Mouse (Mus musculus) CH12.LX (cell line): ENCODE results near the gene Dcaf10. TPM values are rescaled to one million over a fixed set of nuclear protein-coding genes. Genes with fewer than 3 reads are reported as not detected.

Experiments used
- DNase-seq: peaks from one replicate; pipeline ENCODE4 v3.0.0-alpha.2; 2013; ENCODE audit errors: extremely low read depth
- H3K27ac ChIP-seq: 2 replicates; pipeline ENCODE4 v1.5.1; 2012; ENCODE audit warnings: low read depth, mild to moderate bottlenecking, control low read depth, moderate library complexity; ENCODE audit not compliant: insufficient read depth
- H3K27me3 ChIP-seq: replicated peaks from 2 replicates; pipeline ENCODE3; 2012; ENCODE audit warnings: inconsistent platforms
- H3K36me3 ChIP-seq, 2 experiments: replicated peaks in 1 of 2; 2 replicates each; pipeline versions ENCODE3 to v1.6.1; 2012; ENCODE audit warnings: inconsistent platforms in 1 of 2, low read length in 1 of 2, mild to moderate bottlenecking in 1 of 2, mixed read lengths in 1 of 2, moderate library complexity in 1 of 2; ENCODE audit not compliant: control insufficient read depth in 1 of 2, insufficient read depth in 1 of 2
- H3K4me1 ChIP-seq, 2 experiments: 2 replicates each; pipeline ENCODE4 v1.6.1; 2012; ENCODE audit warnings: inconsistent platforms in 1 of 2, moderate library complexity in 1 of 2; ENCODE audit not compliant: insufficient read depth in 2 of 2, control insufficient read depth in 1 of 2
- H3K4me2 ChIP-seq: 2 replicates; pipeline ENCODE4 v1.6.1; 2012; ENCODE audit warnings: low read depth, mild to moderate bottlenecking, control low read depth; ENCODE audit not compliant: poor library complexity, insufficient read depth, severe bottlenecking
- H3K4me3 ChIP-seq, 3 experiments: fragments of 150-350 bp in 1 of 3; sonication (generic) in 1 of 3; replicated peaks in 1 of 3; 2 replicates each; pipeline versions ENCODE3 to v1.5.1; 2011 to 2012; ENCODE audit warnings: low read depth in 2 of 3, low read length in 2 of 3, mild to moderate bottlenecking in 2 of 3, moderate library complexity in 2 of 3, control low read depth in 1 of 3, improper control_type of control experiment in 1 of 3, inconsistent platforms in 1 of 3, mixed read lengths in 1 of 3; ENCODE audit not compliant: poor library complexity in 1 of 3
- H3K79me2 ChIP-seq: replicated peaks from 2 replicates; pipeline ENCODE4 v1.6.1; 2012; ENCODE audit warnings: mild to moderate bottlenecking, moderate library complexity; ENCODE audit not compliant: control insufficient read depth, poor library complexity, insufficient read depth, severe bottlenecking; ENCODE audit errors: extremely low read depth
- H3K9ac ChIP-seq: 2 replicates; pipeline ENCODE4 v1.6.1; 2012; ENCODE audit warnings: low read depth, mild to moderate bottlenecking, control low read depth, moderate library complexity; ENCODE audit not compliant: insufficient read depth
- H3K9me3 ChIP-seq: replicated peaks from 2 replicates; pipeline ENCODE3; 2012; ENCODE audit warnings: low read length, inconsistent platforms, mixed read lengths
- BHLHE40 ChIP-seq: IDR thresholded peaks from 2 replicates; pipeline ENCODE4 v1.6.1; 2011; ENCODE audit warnings: mild to moderate bottlenecking, low read depth, low read length, improper control_type of control experiment
- CHD2 ChIP-seq: IDR thresholded peaks from 2 replicates; pipeline ENCODE4 v1.6.1; 2011; ENCODE audit warnings: low read length, improper control_type of control experiment
- CTCF ChIP-seq, 2 experiments: IDR thresholded peaks in 1 of 2; conservative IDR thresholded peaks in 1 of 2; 2 replicates each; pipeline ENCODE4 v1.5.1; 2011 to 2012; ENCODE audit warnings: low read depth in 2 of 2, low read length in 2 of 2, improper control_type of control experiment in 1 of 2, inconsistent platforms in 1 of 2, mild to moderate bottlenecking in 1 of 2, moderate library complexity in 1 of 2
- E2F4 ChIP-seq: IDR thresholded peaks from 2 replicates; pipeline ENCODE4 v1.6.1; 2011; ENCODE audit warnings: low read depth, low read length, improper control_type of control experiment; ENCODE audit not compliant: insufficient replicate concordance
- ELF1 ChIP-seq: IDR thresholded peaks from 2 replicates; pipeline ENCODE4 v1.6.1; 2014; ENCODE audit warnings: low read depth, mild to moderate bottlenecking, inconsistent platforms, low read length, improper control_type of control experiment
- IRF4 ChIP-seq: IDR thresholded peaks from 2 replicates; pipeline ENCODE4 v1.6.1; 2014; ENCODE audit warnings: low read depth, mild to moderate bottlenecking, inconsistent platforms, low read length, improper control_type of control experiment
- JUND ChIP-seq: conservative IDR thresholded peaks from 2 replicates; pipeline ENCODE4 v1.6.1; 2011; ENCODE audit warnings: low read depth, low read length, improper control_type of control experiment
- MAFK ChIP-seq: IDR thresholded peaks from 2 replicates; pipeline ENCODE4 v1.6.1; 2011; ENCODE audit warnings: low read length, improper control_type of control experiment; ENCODE audit not compliant: insufficient replicate concordance
- MAZ ChIP-seq: IDR thresholded peaks from 2 replicates; pipeline ENCODE4 v1.6.1; 2012; ENCODE audit warnings: low read depth, mild to moderate bottlenecking, inconsistent platforms, low read length, improper control_type of control experiment, moderate library complexity
- MXI1 ChIP-seq: IDR thresholded peaks from 2 replicates; pipeline ENCODE4 v1.6.1; 2011; ENCODE audit warnings: mild to moderate bottlenecking, low read depth, low read length, improper control_type of control experiment
- NRF1 ChIP-seq: IDR thresholded peaks from 2 replicates; pipeline ENCODE4 v1.6.1; 2014; ENCODE audit warnings: low read depth, mild to moderate bottlenecking, inconsistent platforms, low read length, improper control_type of control experiment, moderate library complexity
- PAX5 ChIP-seq: IDR thresholded peaks from 2 replicates; pipeline ENCODE4 v1.6.1; 2012; ENCODE audit warnings: low read length, inconsistent platforms, mixed read lengths
- POLR2AphosphoS2 ChIP-seq: IDR thresholded peaks from 2 replicates; pipeline ENCODE4 v1.6.1; 2011; ENCODE audit warnings: low read depth, low read length, improper control_type of control experiment
- RAD21 ChIP-seq: IDR thresholded peaks from 2 replicates; pipeline ENCODE4 v1.6.1; 2011; ENCODE audit warnings: low read depth, mild to moderate bottlenecking, low read length, improper control_type of control experiment, moderate library complexity
- TCF12 ChIP-seq: IDR thresholded peaks from 2 replicates; pipeline ENCODE4 v1.6.1; 2014; ENCODE audit warnings: low read depth, mild to moderate bottlenecking, inconsistent platforms, low read length, improper control_type of control experiment
- USF1 ChIP-seq: IDR thresholded peaks from 2 replicates; pipeline ENCODE4 v1.6.1; 2014; ENCODE audit warnings: low read depth, mild to moderate bottlenecking, inconsistent platforms, low read length, improper control_type of control experiment
- USF2 ChIP-seq: conservative IDR thresholded peaks from 2 replicates; pipeline ENCODE4 v1.6.1; 2011; ENCODE audit warnings: low read depth, low read length, improper control_type of control experiment
- ZC3H11A ChIP-seq: IDR thresholded peaks from 2 replicates; pipeline ENCODE4 v1.6.1; 2012; ENCODE audit warnings: low read depth, mild to moderate bottlenecking, inconsistent platforms, low read length, improper control_type of control experiment
- ZKSCAN1 ChIP-seq: IDR thresholded peaks from 2 replicates; pipeline ENCODE4 v1.6.1; 2012; ENCODE audit warnings: low read depth, inconsistent platforms, low read length, improper control_type of control experiment, borderline replicate concordance
- ZNF384 ChIP-seq: IDR thresholded peaks from 2 replicates; pipeline ENCODE4 v1.6.1; 2012; ENCODE audit warnings: low read depth, low read length, improper control_type of control experiment, inconsistent platforms
- dilution Hi-C: fragments of 300-500 bp; cut with MboI; formaldehyde crosslinking; loops from 2 replicates; pipeline ENCODE4 v1.14.3; 2020; ENCODE audit warnings: low sequenced_read_pairs; ENCODE audit not compliant: extremely low pct_unique_long_range_greater_than_20kb, extremely low pct_ligation_motif_present
- in situ Hi-C: fragments of 300-500 bp; cut with MboI; formaldehyde crosslinking; loops from 3 replicates; pipeline ENCODE4 v1.14.3; 2019; ENCODE audit warnings: low sequenced_read_pairs, low pct_ligation_motif_present, low pct_unique_long_range_greater_than_20kb, mixed read lengths
- polyA plus RNA-seq: library from polyadenylated mRNA; unstranded; fragments of >175 nt; gene quantifications from 2 replicates; pipeline ENCODE4 v1.2.1, GENCODE M21; 2012; ENCODE audit warnings: low read depth; ENCODE audit not compliant: insufficient read length
- total RNA-seq, 2 experiments: library from RNA; depleted of rRNA; stranded (reverse); fragments of 300-350 nt in 1 of 2; fragments of >200 nt in 1 of 2; gene quantifications; 2 replicates each; pipeline ENCODE4 v1.2.3; 2012 to 2014

Gene Dcaf10
- total and polyA plus RNA-seq, 3 experiments: 6.8 to 11.6 (median 11.1) TPM

DNA sequence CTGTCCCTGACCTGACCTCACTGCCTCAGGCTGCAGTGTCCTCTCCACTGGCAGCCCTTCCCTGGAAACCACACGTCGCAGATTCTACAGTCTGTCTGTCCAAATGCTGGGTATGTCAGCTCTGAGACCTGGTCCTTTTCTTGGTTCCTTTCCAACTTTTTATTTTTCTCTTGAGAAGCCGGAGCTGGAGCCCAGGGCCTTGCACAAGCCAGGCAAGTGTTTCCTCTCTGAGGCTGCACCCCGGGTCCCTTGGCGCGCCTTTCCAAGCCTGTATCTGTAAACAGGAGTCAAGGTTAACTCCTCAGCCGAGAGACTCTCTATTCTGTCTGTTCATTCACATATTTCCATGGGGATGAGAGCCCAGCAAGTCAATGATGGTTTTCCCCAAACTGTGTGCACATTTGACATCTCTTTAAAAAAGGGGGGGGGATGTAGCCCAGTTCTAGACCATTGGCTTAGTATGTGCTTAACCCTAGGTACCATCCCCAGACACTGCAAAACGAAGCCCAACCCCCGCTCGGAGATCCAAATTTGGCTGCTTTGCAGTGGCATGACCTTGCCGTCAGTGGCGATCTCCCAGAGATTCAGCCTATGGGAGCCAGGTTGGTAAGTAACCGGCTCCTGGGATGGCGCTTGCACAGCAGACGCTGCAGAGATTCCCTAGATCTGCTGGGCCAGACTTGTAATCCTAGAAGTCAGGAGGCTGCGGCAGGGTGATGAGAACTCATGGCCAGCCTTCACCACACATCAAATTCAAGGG is 70.7 kb downstream of the Dcaf10 start:
- DNase-seq: no peak
- Histone ChIP-seq H3K79me2 (peaks cover 6% of the 10 kb centered on the region; the same call in 1 of the 2 replicates), H3K9ac (no peak overlapping the region), H3K36me3 (no peaks in the 10 kb centered on the region), H3K4me1 (peaks cover under 1 to 12% of the 10 kb centered on the region in 2 experiments; a peak in 2 of 4 replicates), H3K9me3 (no peaks in the 10 kb centered on the region), H3K27me3 (no peaks in the 10 kb centered on the region), H3K4me2 (no peak overlapping the region), H3K4me3 (no peak overlapping the region), H3K27ac (no peak overlapping the region)
- in situ Hi-C loops (loop anchor here (10.0 kb wide), 2 partner anchors 202 to 352 kb away; no protein-coding TSS in a partner anchor), dilution Hi-C loops (no loop called here)
- TF ChIP-seq IRF4 (no peak), MAZ (no peak), CHD2 (no peak), ZKSCAN1 (no peak), ELF1 (no peak), MAFK (no peak), NRF1 (no peak)

DNA sequence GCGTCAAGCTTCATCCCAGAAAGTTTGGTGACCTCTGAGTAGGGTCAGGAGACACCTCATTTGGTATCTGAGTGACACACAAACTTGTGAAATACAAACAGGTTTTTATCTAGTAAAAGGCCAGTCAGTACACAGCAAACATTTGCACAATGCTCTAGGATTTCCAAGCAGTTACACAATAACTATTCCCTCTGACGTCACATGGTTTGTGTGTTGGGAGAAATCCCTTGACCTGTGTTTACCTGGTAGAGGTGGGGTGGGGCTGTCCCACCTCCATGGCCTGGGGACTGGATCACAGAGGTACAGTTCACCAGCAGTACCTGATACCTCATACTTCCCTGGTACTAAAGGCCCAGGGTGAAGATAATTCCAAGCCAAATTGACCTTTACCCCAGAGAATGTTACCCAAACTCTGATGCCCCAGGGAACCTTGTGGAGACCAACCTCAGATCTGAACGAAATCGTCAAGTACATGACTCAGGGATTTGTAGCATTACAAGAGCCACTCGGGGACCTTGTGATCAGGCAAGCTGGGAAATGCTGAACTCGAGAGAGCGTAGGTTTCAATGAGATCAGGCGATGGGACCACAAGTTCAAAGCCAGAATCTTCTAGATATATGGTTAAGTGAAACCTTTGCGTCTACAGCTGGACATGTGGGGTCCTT is 71.9 kb downstream of the Dcaf10 start:
- in situ Hi-C loops (loop anchor here (10.0 kb wide), 2 partner anchors 201 to 351 kb away; no protein-coding TSS in a partner anchor), dilution Hi-C loops (no loop called here)
- Histone ChIP-seq H3K9me3 (no peaks in the 10 kb centered on the region), H3K4me2 (no peak overlapping the region), H3K27ac (no peak overlapping the region), H3K36me3 (no peaks in the 10 kb centered on the region), H3K4me3 (no peak overlapping the region), H3K9ac (no peak overlapping the region), H3K4me1 (peaks cover 7 to 22% of the 10 kb centered on the region in 2 experiments; a peak in 3 of 4 replicates), H3K79me2 (no peaks in the 10 kb centered on the region), H3K27me3 (no peaks in the 10 kb centered on the region)
- DNase-seq: no peak
- TF ChIP-seq POLR2AphosphoS2: no peak
- TF ChIP-seq ZNF384: no peak
- TF ChIP-seq PAX5: no peak
- TF ChIP-seq BHLHE40: no peak

DNA sequence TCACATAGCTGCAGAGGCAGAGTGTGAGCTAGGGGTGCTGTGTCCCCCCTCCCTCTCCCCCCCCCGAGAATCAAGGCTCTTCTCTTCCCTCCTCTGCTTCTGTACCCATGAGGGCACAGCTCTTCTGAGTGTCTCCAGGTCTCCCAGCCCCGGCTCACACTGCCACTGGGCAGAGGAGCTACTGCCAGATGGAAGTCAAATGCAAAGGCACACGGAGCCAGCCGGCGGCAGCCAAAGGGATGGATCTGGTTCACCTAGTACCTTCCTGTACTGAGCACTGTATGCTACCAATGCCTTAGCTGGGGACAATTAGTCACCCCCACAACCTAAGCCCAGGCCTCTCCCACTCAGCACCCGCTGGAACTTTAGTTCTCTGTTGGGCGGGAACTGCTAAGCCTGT is 74.4 kb downstream of the Dcaf10 start:
- peaks cover 10 to 36% of the 10 kb centered on the region in 2 experiments for H3K4me1 ChIP-seq
- no peaks in the 10 kb centered on the region for H3K79me2 ChIP-seq
- TF ChIP-seq JUND (no peak), USF2 (no peak), E2F4 (no peak), CHD2 (no peak), MXI1 (no peak), ZNF384 (no peak), TCF12 (no peak), ZC3H11A (no peak), RAD21 (no peak), USF1 (no peak), CTCF (conservative IDR thresholded peaks at IDR 0.05 in 1 of 2, IDR thresholded peaks at IDR 0.05 in 1 of 2; ENCODE audit: low read depth in 2 of 2, low read length in 2 of 2) (no peak)
- no peak overlapping the region for H3K4me2 ChIP-seq
- H3K9ac ChIP-seq: no peak overlapping the region
- DNase-seq: no peak
- no peak overlapping the region for H3K27ac ChIP-seq
- dilution Hi-C loops (no loop called here), in situ Hi-C loops (loop anchor here (10.0 kb wide), 2 partner anchors 198 to 348 kb away; no protein-coding TSS in a partner anchor)
- no peaks in the 10 kb centered on the region for H3K27me3 ChIP-seq
- no peaks in the 10 kb centered on the region for H3K9me3 ChIP-seq
- H3K36me3 ChIP-seq: no peaks in the 10 kb centered on the region
- H3K4me3 ChIP-seq: no peak overlapping the region
